Mouse (Mus musculus) small intestine, adult 2 months (tissue): Measurements from ENCODE around the gene Nsfl1c. TPM values are rescaled to one million over a fixed set of nuclear protein-coding genes. Genes with fewer than 3 reads are reported as not detected.
"Not testable (repeated sequence)": the region's sequence is repeated elsewhere in the genome, so short reads cannot be mapped to it uniquely, and the experiment has no call there.

Experiments used
- H3K27ac ChIP-seq: fragments of 200-500 bp; 2 replicates; pipeline ENCODE4 v1.5.1; 2012; ENCODE audit warnings: low read depth, low read length, control low read depth, inconsistent platforms; ENCODE audit not compliant: insufficient read depth
- H3K27me3 ChIP-seq: fragments of 200-500 bp; 2 replicates; pipeline ENCODE4 v1.6.1; 2012; ENCODE audit warnings: mild to moderate bottlenecking, moderate library complexity, low read length, inconsistent platforms; ENCODE audit not compliant: control insufficient read depth, insufficient read depth
- H3K36me3 ChIP-seq: fragments of 200-500 bp; 2 replicates; pipeline ENCODE4 v1.6.1; 2012; ENCODE audit warnings: mild to moderate bottlenecking, low read length, control low read depth, inconsistent platforms; ENCODE audit not compliant: control insufficient read depth, insufficient read depth
- H3K4me1 ChIP-seq: fragments of 200-500 bp; 2 replicates; pipeline ENCODE4 v1.6.1; 2012; ENCODE audit warnings: low read length, inconsistent platforms, mixed read lengths; ENCODE audit not compliant: control insufficient read depth, insufficient read depth, insufficient read length
- H3K4me3 ChIP-seq: fragments of 200-500 bp; 2 replicates; pipeline ENCODE4 v1.5.1; 2012; ENCODE audit warnings: low read depth, mild to moderate bottlenecking, control low read depth, inconsistent platforms, low read length, moderate library complexity
- CTCF ChIP-seq: fragments of 200-500 bp; IDR thresholded peaks from 2 replicates; pipeline ENCODE4 v1.5.1; 2012; ENCODE audit warnings: low read depth, mild to moderate bottlenecking, control low read depth, inconsistent platforms, low read length, moderate library complexity, mixed read lengths; ENCODE audit not compliant: insufficient replicate concordance, insufficient read length; ENCODE audit errors: extremely low read depth
- POLR2A ChIP-seq: fragments of 200-500 bp; IDR thresholded peaks from 2 replicates; pipeline ENCODE4 v1.6.1; 2012; ENCODE audit warnings: low read depth, mild to moderate bottlenecking, control low read depth, inconsistent platforms, low read length, moderate library complexity
- WGBS: fragments of 180-500 bp; shearing (Covaris S2); methylation state at CpG from one replicate; pipeline ENCODE4 v1.1.7; 2018; 5-methylcytosine and 5-hydroxymethylcytosine counted together
- polyA plus RNA-seq: library from polyadenylated mRNA; depleted of rRNA; stranded (reverse); fragments of >200 nt; gene quantifications from 2 replicates; pipeline ENCODE4 v1.2.3, GENCODE M21; 2012; rRNA removed

Nsfl1c gene
- polyA plus RNA-seq = 14.4 and 31.1 TPM in 2 replicates

GRCm38 (mm10) chr2:151494035-151494803 lies at the start of gene Nsfl1c:
TSS of gene Nsfl1c (plus strand) at chr2:151494182.
- H3K4me1 ChIP-seq = no peaks in the 10 kb centered on the region
- TF ChIP-seq CTCF = peak; percentile 94
- peak; percentile 67 for TF ChIP-seq POLR2A
- no peak within 1 kb of the TSS for H3K27ac ChIP-seq
- peak within 1 kb of the TSS; percentile 95 for H3K4me3 ChIP-seq
- H3K36me3 ChIP-seq = peaks cover 10% of the 10 kb centered on the region
- WGBS = under 1% methylated on average over 73 of the region's 73 CpGs
- H3K27me3 ChIP-seq = no peaks in the 10 kb centered on the region

- H3K4me3 ChIP-seq, H3K27me3 ChIP-seq, H3K36me3 ChIP-seq, H3K4me1 ChIP-seq, H3K27ac ChIP-seq: not testable (repeated sequence)
- 84% methylated on average over 5 of the region's 5 CpGs for WGBS
These were observed 17.9 kb upstream of the Nsfl1c start, which contains the start of gene 4921509C19Rik for GRCm38 (mm10) chr2:151476053-151476452. TSS of gene 4921509C19Rik (minus strand) at chr2:151476153.

DNA sequence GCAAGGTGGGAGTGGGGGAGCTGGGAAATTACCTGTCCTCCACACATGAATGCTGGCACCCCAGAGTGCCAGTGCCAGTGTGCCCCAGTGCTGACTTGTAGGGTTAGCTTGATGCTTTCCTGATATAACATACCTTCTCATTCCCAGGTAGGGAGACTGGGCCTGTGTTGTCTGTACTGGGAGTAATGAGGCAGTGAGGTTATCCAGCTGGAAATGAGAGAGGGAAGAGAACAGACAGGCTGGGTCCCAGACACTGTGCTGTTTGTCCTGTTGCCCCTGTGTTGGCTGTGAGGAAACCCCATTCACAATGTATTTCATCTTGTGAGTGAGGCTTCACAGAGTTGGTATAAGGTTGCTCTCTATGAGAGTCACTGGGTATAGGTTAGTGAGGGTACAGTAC lies 7.5 kb upstream of the Nsfl1c start:
- Histone ChIP-seq H3K4me3 (no peak overlapping the region), H3K36me3 (no peaks in the 10 kb centered on the region), H3K27ac (no peak overlapping the region), H3K27me3 (no peaks in the 10 kb centered on the region), H3K4me1 (no peaks in the 10 kb centered on the region)
- no peak for TF ChIP-seq POLR2A
- no peak for TF ChIP-seq CTCF

- WGBS = 71% methylated on average over 3 of the region's 3 CpGs
- TF ChIP-seq CTCF = no peak
- no peak for TF ChIP-seq POLR2A
- H3K36me3 ChIP-seq = peaks cover 34% of the 10 kb centered on the region
These were observed 4.4 kb downstream of the Nsfl1c start for GRCm38 (mm10) chr2:151498358-151498757.

DNA sequence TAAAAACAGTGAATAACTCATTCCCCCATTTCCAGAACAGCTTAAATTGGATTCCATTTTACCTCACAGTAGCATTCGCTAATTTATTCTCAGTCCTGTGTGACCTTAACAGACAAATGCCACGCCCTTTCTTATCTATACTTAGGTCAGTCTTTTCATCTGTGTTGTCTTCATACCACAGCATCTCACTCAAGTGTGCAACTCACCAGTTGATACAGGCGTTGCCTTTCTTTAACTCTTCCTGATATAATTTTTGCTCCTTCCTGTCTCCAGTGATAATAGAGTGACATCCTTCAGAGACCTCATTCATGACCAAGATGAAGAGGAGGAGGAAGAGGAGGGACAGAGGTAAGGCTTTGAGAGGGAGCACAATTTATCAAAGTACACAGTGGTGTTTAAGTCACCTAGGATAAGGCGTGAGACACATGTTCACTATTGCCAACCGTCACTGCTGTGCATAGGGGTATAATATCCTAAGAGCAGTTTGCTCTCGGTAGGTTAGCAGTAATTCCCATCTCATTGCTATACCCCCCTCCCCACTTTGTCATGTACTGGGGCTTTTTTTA lies 6.5 kb downstream of the Nsfl1c start:
- 80% methylated on average over 6 of the region's 6 CpGs for WGBS
- Histone ChIP-seq H3K4me3 (no peak overlapping the region), H3K27ac (no peak overlapping the region), H3K27me3 (no peaks in the 10 kb centered on the region), H3K4me1 (no peaks in the 10 kb centered on the region), H3K36me3 (peaks cover 52% of the 10 kb centered on the region)
- TF ChIP-seq CTCF (no peak), POLR2A (no peak)

More at GRCm38 (mm10) chr2:151498358-151498757, 4.4 kb downstream of the Nsfl1c start:
- no peak overlapping the region for H3K4me3 ChIP-seq
- no peaks in the 10 kb centered on the region for H3K4me1 ChIP-seq
- no peaks in the 10 kb centered on the region for H3K27me3 ChIP-seq
- no peak overlapping the region for H3K27ac ChIP-seq

- Histone ChIP-seq H3K27ac (no peak overlapping the region), H3K36me3 (peaks cover 65% of the 10 kb centered on the region), H3K4me1 (no peaks in the 10 kb centered on the region), H3K27me3 (no peaks in the 10 kb centered on the region), H3K4me3 (no peak overlapping the region)
- 88% methylated on average over 4 of the region's 4 CpGs for WGBS
- TF ChIP-seq CTCF (no peak), POLR2A (no peak)
These were observed 10.2 kb downstream of the Nsfl1c start for GRCm38 (mm10) chr2:151504226-151504625.

DNA sequence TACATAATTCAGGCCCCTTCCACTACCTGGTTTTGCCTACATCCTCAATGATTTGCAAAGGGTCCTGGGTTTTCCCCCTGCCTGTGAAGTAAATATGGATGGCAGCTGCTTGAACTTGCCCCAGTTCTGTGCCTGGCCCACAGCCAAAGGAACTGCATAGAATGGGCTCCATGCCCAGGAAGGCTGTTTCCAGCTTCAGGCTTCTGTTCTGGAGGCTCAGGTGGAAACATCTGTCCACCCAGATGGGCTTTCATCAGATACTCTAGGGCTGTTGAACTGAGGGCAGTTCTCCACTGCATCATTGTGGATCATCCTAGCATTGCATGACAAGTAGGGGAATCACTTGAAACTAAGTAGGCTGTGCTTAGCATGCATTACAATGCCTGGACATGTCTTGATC lies 18.2 kb downstream of the Nsfl1c start:
- Histone ChIP-seq H3K27me3 (no peaks in the 10 kb centered on the region), H3K4me3 (no peak overlapping the region), H3K4me1 (peaks cover 4% of the 10 kb centered on the region; the same call in 1 of the 2 replicates), H3K27ac (no peak overlapping the region), H3K36me3 (peaks cover 41% of the 10 kb centered on the region)
- TF ChIP-seq CTCF = no peak
- no peak for TF ChIP-seq POLR2A
